Mouse (Mus musculus) layer of hippocampus, adult 8-10 months (tissue): Measurements from ENCODE around the gene Luc7l2. TPM values are rescaled to one million over a fixed set of nuclear protein-coding genes. Genes with fewer than 3 reads are reported as not detected.
"Not testable (repeated sequence)": the region's sequence is repeated elsewhere in the genome, so short reads cannot be mapped to it uniquely, and the experiment has no call there.

Source experiments
- DNase-seq, 2 experiments: peaks; one replicate each; pipeline ENCODE4 v3.0.0; 2022; ENCODE audit warnings: low spot score in 2 of 2
- total RNA-seq, 4 experiments: library from RNA; stranded (reverse); gene quantifications; 2 replicates each; pipeline ENCODE4 v1.2.4; 2022

The Luc7l2 gene
- 100 to 1,000 TPM; 185 to 230 (median 205) TPM for total RNA-seq

DNA sequence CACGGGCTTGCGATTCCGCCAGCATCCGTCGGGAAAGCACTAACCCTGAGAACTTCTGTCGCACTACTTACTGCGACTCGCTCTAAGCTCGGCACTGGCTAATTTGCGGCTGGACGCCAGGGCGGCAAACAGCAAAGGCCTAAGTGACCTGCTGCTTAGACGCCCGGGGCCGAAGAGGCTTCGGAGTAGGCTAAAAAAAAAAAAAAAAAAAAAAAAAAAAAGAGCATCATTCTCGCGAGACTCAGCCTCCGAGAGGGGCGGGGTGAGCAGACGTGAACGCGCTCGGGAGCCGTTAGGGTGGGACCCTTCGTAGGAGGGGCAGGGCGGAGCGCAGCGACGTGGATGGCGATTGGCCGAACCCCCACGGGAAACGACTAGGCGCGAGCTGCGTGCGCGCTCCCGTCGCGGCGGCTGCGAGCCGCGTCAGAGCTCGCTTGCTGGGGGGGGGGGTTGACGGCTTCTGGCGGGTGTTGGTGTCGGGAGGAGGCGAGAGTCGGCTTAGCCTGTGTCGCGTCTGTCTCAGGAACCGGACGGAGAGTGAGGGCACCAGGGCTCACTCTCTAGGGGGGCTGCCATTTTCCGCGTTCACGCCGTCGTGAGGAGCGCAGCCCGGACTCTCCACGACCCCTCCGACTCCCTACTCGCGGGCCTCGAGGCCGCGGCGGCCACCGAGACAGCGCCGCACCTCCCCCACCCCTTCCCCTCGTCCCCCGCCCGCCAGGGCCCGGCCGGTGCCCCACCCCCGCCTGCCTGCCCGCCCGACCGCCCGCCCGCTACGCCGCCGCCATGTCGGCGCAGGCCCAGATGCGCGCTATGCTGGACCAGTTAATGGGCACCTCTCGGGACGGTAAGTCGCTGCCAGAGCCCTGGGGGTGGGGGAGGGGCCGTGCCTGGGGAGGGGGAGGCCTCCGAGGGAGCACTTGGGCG, at the start of gene Luc7l2:
Gene Luc7l2 (plus strand): TSS at position 273 of the 927 bp plus-strand sequence.
- DNase-seq = peak; percentile 92 to 93

- DNase-seq = no peak
Measured at GRCm38 (mm10) chr6:38512096-38512495, 39.0 kb upstream of the Luc7l2 start.

GRCm38 (mm10) chr6:38512830-38513229, 38.3 kb upstream of the Luc7l2 start:
- no peak for DNase-seq

GRCm38 (mm10) chr6:38515201-38515600, 35.9 kb upstream of the Luc7l2 start:
- no peak for DNase-seq

DNA sequence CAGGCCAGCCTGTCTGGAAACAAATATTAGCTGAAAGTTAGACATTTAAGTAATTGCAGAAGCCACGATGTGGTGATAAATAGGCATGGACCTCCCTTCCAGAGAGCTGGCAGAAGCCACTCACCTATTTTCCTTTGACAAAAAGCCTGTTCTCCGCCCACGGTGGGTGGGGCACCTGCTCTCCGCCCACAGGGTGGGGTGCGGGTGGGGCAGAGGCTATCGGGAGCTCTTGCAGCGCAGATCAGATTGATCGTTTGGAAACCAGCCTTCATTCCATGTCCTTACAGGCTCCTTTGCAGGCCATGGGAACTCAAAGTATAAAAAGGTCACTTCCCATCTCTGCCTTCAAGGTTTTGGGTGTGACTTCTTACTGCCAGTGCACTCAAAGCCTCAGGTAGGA, 27.3 kb upstream of the Luc7l2 start:
- no peak for DNase-seq

DNA sequence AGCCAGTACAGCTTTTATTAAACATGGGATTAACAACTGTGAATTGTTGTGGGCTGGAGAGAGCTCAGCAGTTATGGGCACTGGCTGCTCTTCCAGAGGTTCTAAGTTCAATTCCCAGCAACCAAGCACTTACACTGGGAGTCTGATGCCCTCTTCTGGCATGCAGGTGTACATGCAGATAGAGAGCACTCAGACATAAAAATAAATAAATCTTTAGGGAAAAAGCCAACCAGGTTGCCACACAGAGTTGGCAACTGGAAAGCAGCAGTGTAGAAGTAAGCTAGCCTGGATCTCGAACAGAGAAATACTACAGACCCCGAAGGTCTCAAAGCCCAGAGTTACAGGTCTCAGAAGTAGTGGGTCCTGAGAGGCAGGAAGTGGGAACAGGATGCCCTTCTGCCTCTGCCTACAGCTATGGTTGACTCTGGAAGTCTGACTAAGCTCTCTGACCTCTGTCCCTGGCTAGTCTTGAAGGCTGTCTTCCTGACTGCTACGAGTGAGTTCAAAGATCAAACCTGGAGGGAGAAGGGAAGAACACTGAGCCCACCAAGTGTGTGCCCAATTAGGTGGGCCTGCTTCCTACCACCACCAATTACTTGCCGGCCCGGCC, 19.8 kb upstream of the Luc7l2 start:
- no peak for DNase-seq

DNA sequence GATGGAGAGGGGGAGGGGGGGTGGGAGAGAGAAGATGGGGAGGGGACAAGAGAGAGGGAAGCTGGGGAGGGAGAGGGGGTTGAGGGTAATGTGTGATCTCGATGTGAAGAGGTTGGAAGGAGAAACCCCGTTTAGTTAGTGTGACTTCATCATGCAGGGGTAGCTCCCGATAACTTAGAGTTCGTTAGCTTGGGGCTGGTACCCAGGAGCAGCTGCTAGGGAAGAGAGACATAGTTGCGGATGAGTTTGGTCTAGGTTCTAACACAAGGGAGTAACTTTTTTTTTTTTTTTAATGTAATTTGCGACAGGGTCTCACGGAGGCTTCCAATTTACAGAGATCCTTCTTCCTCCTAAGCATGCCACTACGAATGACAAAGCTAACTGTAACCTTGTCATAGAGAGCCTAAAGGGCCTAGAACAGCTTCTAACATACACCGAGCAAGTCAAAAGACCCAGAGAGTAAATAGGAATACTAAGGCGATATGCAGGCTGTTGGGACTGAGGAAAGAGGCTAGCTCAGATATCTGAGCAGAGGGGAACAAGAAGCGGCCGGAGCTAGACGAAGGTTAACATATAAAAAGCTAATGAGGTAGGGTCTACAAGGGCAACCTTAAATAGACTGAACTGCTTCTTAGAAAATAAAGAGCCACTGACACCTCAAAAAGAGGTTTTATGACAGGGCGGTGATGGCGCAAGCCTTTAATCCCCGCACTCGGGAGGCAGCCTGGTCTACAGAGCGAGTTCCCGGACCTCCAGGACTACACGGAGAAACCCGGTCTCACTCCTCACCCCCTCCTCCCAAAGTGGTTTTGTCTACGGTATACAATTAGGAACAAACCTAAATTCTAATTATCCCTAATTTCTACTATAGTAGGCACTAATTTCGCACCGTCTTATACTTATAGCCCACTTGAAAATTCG, 18.4 kb upstream of the Luc7l2 start:
- DNase-seq = no peak

GRCm38 (mm10) chr6:38533428-38534405, 17.4 kb upstream of the Luc7l2 start, which contains the start of gene Fmc1:
TSS of gene Fmc1 (plus strand) at chr6:38533502.
- peak; percentile 99 for DNase-seq

DNA sequence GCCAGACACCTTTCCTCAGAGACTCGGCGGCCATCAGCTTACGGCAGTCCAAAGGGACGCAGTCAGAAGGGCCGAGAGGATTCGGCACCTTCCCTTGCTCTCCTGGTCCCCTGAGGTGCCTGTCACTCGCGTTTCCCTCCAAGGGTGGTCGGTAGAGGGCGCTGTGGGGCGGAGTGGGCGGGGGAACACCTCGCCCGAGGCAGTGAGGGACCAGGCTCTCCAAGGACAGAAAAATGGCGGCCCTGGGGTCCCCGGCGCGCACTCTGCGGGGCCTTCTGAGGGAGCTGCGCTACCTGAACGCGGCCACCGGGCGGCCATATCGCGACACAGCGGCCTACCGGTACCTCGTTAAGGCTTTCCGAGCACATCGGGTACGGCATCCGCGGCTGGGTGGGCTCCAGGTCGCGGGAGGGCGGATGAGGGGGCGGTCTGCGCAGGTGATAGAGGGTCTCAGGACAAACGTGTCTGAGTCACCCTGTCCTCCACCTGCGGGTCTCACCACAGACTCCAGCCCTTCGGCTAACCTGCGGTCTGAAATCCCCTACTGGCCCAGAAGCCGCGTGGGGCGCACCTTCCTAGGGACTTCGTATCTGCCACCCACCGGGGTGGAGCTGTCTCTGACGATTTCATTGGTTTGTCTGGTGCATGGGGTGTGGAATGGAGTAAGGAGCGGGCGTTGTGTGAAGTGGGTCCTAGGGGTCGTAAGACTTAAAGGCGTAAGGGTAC, 16.3 kb upstream of the Luc7l2 start:
- DNase-seq = peak; percentile 92

- DNase-seq = no peak
Measured at GRCm38 (mm10) chr6:38535366-38535690, 15.8 kb upstream of the Luc7l2 start.

- no peak for DNase-seq
Measured at GRCm38 (mm10) chr6:38535788-38536187, 15.3 kb upstream of the Luc7l2 start.

DNA sequence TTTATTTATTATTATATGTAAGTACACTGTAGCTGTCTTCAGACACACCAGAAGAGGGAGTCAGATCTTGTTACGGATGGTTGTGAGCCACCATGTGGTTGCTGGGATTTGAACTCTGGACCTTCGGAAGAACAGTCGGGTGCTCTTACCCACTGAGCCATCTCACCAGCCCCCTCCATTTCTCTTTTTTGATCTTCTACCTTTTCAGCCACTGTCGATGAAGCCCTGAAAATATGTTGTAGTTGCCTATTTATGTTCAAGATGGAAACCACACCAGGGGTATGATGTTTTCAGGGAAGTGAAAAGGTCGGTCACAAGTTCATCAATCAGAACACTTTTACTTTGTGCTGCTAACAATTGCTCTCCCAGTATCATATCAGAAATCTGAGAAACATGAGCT, 7.0 kb upstream of the Luc7l2 start:
- not testable (repeated sequence) for DNase-seq

DNA sequence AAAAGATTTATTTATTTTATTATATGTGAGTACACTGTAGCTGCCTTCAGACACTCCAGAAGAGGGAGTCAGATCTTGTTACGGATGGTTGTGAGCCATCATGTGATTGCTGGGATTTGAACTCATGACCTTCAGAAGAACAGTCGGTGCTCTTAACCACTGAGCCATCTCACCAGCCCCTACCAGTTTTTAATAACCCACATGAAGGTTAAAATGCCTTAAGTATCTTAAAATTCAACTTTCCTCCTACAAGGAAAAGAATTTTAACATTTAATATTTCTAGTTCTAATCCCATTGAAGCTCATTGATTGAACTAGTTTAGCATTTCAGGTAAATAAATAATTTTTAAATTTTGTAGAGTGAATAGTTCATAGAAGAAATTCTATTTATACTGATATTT, 4.1 kb upstream of the Luc7l2 start:
- DNase-seq = not testable (repeated sequence)

- no peak for DNase-seq
Measured at GRCm38 (mm10) chr6:38547707-38548106, 3.4 kb upstream of the Luc7l2 start.

DNA sequence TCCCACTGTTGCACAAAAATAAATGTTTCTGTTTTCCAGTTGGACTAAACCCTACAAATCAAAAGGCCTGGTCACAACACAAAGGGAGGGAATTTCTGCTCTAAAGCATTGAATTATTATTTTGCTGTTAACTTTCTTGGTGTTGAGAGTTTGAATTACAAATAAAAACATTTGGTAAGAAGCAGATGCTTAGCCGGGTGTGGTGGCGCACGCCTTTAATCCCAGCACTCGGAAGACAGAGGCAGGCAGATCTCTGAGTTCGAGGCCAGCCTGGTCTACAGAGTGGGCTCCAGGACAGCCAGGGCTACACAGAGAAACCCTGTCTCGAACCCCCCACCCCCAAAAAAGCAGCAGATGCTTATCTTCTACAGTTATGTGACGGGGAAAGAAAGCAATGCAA, 2.5 kb upstream of the Luc7l2 start:
- not testable (repeated sequence) for DNase-seq

DNA sequence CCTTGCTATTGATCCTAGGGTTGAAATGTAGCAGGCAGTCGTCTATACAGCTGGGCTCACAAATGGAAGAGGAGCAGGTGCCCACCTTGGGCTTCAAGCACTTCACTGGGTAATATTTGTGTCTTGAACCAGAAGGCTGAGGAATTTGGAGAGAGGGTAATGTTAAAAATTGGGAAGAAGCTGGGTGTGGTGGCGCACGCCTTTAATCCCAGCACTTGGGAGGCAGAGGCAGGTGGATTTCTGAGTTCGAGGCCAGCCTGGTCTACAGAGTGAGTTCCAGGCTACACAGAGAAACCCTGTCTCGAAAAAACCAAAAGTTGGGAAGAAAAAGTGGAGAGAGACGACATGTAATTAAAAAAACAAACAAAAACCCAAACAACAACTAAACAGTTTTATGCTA, 1.3 kb upstream of the Luc7l2 start:
- DNase-seq = not testable (repeated sequence)

- no peak for DNase-seq
Measured at GRCm38 (mm10) chr6:38550250-38551061, 678 bp upstream of the Luc7l2 start.

DNA sequence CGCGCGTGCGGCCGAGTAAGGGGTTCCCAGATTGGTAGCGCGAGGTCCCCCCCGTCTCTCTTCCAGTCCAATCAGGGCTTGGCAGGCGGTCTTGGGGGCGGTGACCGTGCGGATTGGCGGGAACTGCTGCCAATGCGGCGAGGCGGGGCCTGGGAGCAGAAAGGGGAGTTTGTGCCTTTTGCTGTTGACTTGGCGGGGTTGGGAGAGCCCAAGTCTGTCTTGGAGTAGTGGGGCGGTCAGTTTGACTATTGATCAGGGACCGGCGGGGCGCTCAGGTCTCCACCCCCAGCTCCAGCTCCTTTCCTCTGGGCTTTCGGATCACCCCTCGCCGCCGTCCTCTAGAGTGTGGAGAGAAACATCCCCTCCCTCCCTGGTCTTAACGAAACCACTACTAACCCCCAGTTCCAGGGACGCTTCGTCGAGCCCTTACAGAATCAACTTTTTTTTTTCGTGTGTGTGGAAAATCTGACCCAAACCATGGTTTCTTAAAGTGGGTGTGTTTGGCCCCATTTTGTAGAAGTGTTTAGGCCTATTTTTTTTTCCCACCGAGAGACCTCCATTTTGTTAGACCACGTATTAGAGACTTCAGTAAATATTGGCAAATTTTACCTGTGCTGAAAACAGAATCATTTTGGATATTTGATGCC, 978 bp downstream of the Luc7l2 start:
- peak; percentile 96 for DNase-seq
